Mouse (Mus musculus) cerebellum, postnatal 25 days (tissue): ENCODE measurements around the gene 9930111J21Rik1.
"Not testable (repeated sequence)": the region's sequence is repeated elsewhere in the genome, so short reads cannot be mapped to it uniquely, and the experiment has no call there.

Source experiments
- DNase-seq, 2 experiments: peaks; one replicate each; pipeline ENCODE4 v3.0.0; 2021; ENCODE audit warnings: mixed read lengths in 2 of 2

The 9930111J21Rik1 gene

GRCm38 (mm10) chr11:48913611-48914010, 65.6 kb downstream of the 9930111J21Rik1 start:
- DNase-seq, result no peak

GRCm38 (mm10) chr11:48908459-48908858, 70.7 kb downstream of the 9930111J21Rik1 start:
- DNase-seq, result no peak

- no peak for DNase-seq
Measured at GRCm38 (mm10) chr11:48902021-48902420, 77.2 kb downstream of the 9930111J21Rik1 start, which contains the start of gene Gm5431. Gene Gm5431 (minus strand): TSS chr11:48902214.

- not testable (repeated sequence) for DNase-seq
Measured at GRCm38 (mm10) chr11:48901567-48901930, 77.6 kb downstream of the 9930111J21Rik1 start.

GRCm38 (mm10) chr11:48900654-48901566, 78.3 kb downstream of the 9930111J21Rik1 start:
- DNase-seq, result not testable (repeated sequence)

- no peak for DNase-seq
Measured at GRCm38 (mm10) chr11:48898812-48899431, 80.3 kb downstream of the 9930111J21Rik1 start.
